Mouse (Mus musculus): ENCODE measurements around the gene Ncam1.

- TF ChIP-seq POLR2A (IDR thresholded peaks at IDR 0.05; ENCODE audit: borderline replicate concordance, low read depth, low read length) (no peak), CTCF (IDR thresholded peaks at IDR 0.05; ENCODE audit: low read depth, low read length) (no peak)
These were observed 28.9 kb upstream of the Ncam1 start for GRCm38 (mm10) chr9:49827671-49828070.

Measured in bone marrow macrophage, adult 2 months (primary cell).